Mouse (Mus musculus) erythroid progenitor cell, adult 5-6 weeks (primary cell): ENCODE data around the gene Rab11b. TPM values are rescaled to one million over a fixed set of nuclear protein-coding genes. Genes with fewer than 3 reads are reported as not detected.
A peak's percentile ranks its signal among the peaks of the same experiment; 100 is the strongest.
"Not testable (repeated sequence)": the region's sequence is repeated elsewhere in the genome, so short reads cannot be mapped to it uniquely, and the experiment has no call there.

Source experiments
- ATAC-seq: replicated peaks from 2 replicates; pipeline ENCODE4 v1.8.0; 2016; ENCODE audit warnings: moderate number of reproducible peaks, mild to moderate bottlenecking, moderate TSS enrichment, inconsistent platforms; ENCODE audit not compliant: poor library complexity, low FRiP score, severe bottlenecking
- total RNA-seq, 2 experiments: library from RNA; stranded (forward) in 1 of 2; stranded (reverse) in 1 of 2; fragments of 150-400 nt in 1 of 2; fragments of 186-747, 209-891 nt in 1 of 2; gene quantifications; 2 replicates each; pipeline versions ENCODE4 v1.2.3 to v1.2.4; 2015 to 2017; ENCODE audit warnings: low replicate concordance in 2 of 2

Rab11b gene
- total RNA-seq, 2 experiments from 2014 or later: 42.6 to 59.1 TPM

- ATAC-seq: no peak
Observed at GRCm38 (mm10) chr17:33773871-33774572, 13.7 kb upstream of the Rab11b start.

DNA sequence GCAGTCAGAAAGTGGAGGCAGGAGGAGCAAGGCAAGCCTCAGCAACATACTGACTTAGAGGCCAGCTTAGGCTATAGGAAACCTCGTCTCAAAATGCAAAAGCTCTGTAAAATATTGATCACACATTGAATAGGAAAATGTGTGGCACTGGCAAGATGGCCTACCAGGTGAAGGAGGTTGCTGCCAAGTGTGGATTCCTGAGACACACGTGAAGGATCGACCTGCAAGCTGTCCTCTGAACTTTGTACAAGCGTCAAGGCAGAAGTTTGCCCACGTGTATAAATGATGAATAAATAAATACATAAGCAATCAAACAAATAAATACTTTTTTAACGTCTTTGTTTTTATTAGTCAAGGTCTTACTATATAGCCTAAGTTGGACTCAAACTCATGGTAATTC lies 13.1 kb upstream of the Rab11b start:
- ATAC-seq: no peak

DNA sequence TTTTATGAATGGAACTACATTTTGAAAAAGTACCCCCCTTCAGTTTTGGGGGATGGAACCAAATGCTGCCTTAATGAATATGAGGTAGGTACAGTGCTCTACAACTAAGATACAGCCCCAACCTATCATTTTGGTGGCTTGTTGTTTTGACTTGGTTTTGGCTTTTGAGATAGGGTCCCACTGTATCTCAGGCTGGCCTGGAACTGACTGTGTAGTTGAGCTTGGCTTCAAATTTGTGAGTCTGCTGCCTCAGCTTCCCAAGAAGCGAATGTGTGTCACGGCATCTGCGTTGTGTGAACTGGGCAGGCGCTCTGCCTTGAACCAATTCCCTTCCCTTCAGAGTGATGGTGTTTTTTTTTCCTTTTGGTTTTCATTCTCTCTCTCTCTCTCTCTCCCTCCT lies 11.3 kb upstream of the Rab11b start:
- ATAC-seq: no peak

DNA sequence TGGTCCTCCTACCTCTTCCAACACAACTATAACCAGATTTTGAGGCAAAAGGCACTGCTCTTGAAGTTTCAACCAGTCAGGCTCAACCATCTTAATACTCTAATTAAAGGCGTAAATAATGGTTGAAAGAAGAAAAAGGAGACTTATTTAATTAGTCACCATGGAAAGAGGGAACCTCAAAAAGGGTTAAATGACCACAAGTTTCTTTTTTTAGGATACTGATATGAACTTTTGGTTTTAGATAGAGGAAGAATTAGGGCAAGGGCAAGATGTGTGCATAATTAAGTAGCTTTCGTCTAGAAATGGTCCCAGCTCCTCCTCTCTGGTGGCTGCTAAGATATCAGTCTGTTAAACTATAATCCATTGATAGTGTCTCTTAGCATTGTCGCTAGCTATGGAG lies 6.1 kb upstream of the Rab11b start:
- no peak for ATAC-seq

- ATAC-seq: peak; percentile 77
Observed at GRCm38 (mm10) chr17:33759767-33760254, 519 bp downstream of the Rab11b start.

DNA sequence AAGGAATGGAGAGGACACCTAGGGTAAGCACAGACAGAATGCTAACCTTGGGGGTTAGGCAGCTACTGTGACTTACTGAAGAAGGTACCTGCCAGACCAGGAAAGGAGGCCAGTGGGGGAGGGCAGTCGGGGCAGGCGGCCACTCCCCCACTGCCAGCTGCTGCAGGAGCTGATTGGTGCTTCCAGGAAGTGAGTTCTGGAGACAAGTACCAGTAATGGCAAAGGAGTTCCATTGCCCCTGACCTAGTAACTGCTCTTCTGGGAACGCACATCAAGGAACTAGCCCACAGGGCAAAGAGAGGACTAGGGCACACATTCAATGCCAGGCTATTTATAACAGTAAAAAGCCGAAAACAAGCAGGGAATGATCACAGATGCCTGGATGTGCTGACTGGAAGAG lies 3.1 kb downstream of the Rab11b start:
- no peak for ATAC-seq

DNA sequence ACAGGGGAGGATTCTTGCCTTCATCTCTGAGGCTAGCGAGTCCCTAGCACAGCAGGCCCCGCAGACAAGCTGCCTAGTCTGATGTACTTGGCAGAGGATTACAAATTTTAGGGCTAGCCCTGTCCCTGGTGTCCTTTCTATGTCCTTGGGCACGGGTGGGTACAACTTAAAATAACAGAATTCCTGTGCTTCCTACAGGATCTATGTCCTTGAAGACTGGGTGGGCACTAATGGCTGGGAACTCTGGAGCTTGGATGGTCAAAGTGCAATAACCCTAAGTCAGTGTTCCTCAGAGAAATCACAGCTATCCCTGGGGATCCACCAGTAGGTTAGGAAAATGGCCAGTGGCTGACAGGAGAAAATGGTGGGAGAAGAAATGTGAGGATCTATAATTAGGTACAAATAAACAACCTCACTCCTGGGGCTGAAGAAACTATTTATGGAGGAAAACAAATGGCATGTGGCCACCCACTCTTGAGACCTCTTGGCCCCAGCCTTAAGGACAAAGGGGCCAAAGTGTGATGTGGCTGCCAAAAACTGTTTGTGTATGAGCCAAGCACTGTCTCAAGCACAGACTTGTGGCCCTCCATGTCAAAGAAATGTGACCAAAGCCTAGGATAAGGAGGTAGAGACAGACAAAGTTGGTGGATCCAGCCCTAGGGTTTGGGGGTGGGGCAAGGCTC lies 4.1 kb downstream of the Rab11b start:
- ATAC-seq: no peak

DNA sequence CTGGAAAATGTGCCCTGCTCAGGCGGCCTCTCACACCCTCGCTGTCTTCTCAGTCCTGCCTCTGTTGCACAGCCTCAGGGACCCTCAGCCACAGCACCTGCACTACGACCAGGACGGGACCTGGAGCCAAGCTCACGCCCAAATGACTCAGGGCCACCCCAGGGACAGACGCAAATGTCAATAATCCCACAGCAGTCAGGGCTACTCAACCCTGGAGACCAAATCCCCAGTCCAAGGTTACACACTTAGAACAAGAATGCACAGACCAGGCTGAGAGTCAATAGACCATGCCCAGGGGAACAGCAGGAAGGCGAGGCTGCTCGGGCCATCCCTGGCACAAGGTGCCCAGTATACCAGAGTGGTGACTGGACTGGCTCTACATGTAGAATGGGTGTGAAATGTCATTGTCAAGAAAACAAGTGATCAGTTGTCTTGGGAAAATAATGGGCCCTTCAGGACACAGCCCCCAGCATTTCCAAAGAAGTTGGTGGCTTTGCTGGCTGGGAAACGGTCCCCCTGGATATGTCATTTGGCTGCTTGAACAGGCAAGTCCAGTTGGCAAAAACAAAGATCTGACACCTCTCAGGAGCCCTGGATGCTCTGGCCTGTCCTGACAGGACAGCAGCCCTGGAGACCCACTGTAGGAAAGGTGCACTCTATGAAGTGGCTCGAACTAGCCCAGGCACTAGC lies 4.8 kb downstream of the Rab11b start:
- no peak for ATAC-seq

DNA sequence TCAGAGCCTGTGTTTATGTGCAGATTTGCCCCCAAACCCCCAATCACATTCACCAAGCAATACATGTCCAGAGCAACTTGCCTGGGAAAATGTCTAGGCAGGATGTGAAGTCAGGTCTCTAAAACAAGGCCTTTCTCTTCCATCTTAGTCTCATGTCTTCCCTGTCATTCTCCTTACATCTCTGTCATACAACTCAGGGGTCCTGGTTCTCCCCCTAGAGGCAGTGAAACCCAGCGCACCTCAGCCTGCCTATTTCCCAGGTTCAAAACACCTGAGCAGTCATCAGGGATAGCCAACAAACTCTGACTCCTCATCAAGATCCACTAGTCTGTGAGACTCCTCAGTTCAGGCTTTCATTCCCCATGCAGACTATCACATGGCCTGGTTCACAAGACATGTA lies 5.7 kb downstream of the Rab11b start:
- no peak for ATAC-seq

- ATAC-seq: no peak
Observed at GRCm38 (mm10) chr17:33752297-33752696, 8.0 kb downstream of the Rab11b start.

- no peak for ATAC-seq
Observed at GRCm38 (mm10) chr17:33751181-33751580, 9.1 kb downstream of the Rab11b start.

DNA sequence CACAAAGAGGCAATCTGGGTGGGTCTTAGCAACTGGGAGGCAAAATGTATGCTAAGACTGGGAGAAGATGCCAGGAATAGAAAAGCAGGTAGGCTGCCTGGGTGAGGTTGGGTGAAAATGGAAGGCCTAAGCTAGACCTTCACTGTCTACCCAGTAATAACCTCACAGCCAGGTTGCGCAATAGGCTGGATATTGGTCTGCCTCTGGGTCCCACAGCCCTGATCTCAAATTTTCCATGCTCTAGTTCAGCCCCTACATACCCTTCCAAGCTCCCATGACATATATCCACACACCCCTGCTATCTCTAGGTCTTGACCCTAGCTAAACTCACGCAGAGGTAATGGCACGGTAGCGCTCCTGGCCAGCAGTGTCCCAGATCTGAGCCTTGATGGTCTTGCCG lies 10.9 kb downstream of the Rab11b start:
- no peak for ATAC-seq

GRCm38 (mm10) chr17:33746011-33746410 lies 14.3 kb downstream of the Rab11b start:
- peak; percentile 51; the same call in 1 of the 2 replicates for ATAC-seq

GRCm38 (mm10) chr17:33744686-33745384 lies 15.5 kb downstream of the Rab11b start:
- no peak for ATAC-seq

DNA sequence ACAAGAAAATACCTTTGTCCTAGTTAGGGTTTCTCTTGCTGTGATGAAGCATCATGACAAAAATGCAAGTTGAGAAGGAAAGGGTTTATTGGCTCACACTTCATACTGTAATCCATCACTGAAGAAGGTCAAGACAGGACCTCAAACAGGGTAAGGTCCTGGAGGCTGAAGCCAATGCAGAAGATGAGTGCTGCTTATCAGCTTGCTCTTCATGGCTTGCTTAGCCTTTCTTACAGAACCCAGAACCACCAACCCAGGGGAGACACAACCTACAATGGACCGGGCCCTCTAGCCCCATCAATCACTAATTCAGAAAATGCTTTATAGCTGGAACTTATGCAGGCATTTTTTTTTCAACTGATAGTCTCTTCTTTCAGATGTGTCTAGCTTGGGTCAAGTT lies 17.9 kb downstream of the Rab11b start:
- ATAC-seq: no peak

- ATAC-seq: not testable (repeated sequence)
Observed at GRCm38 (mm10) chr17:33733526-33733925, 26.8 kb downstream of the Rab11b start.

DNA sequence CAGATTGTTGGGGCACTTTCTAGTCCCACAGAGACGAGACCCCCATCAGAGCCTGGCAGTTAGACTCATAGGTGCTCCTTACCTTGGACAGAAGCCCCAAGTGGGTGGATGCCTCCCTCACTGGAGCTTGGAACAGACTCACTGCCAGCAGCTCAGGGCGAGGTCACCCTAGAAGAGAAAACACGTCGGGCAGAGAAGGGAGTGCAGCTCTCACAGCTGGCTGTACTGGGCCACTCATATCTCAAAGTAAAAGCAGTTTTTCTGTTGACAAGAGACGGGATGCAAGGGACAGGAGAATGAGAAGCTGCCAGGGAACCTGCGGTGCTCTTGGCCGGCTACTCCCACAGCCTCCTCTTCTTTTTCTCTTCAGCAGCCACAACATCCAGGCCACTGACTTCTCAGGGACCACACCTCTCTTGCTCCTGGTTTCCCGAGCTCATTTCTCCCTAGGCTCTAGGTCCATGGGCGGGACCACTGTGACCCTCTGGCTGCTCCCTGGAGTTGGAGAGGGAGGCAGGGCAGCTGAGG lies 27.7 kb downstream of the Rab11b start:
- not testable (repeated sequence) for ATAC-seq

- ATAC-seq: 0 out of 2 replicates have a peak, but pooled peaks have one; percentile 63
Observed at GRCm38 (mm10) chr17:33729215-33729614, 31.1 kb downstream of the Rab11b start.

DNA sequence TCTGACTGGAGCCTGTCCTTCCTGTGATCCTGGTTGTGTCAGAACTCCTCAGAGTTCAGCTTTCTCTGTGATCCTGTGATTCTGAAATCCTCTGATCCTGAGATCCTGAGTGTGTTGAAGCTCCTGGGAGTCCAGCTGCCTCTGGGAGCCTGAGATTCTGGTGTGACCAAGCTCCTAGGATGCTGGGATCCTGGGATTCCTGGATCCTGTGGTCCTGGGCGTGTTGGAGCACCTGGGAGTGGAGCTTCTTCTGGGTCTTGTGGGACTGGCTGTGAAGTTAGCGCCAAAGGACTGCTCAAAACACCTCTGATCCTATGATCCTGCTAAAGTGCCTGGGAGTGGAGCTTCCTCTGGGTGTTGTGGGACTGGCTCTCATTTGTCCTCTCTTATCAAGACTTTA lies 31.9 kb downstream of the Rab11b start:
- ATAC-seq: no peak
